Mouse (Mus musculus) layer of hippocampus, postnatal 36 days (tissue): ENCODE results near the gene Tent4a. TPM values are rescaled to one million over a fixed set of nuclear protein-coding genes. Genes with fewer than 3 reads are reported as not detected.

Experiments used
- DNase-seq, 2 experiments: peaks; one replicate each; pipeline ENCODE4 v3.0.0; 2022
- total RNA-seq, 2 experiments: library from RNA; stranded (reverse); gene quantifications; 2 replicates each; pipeline ENCODE4 v1.2.3; 2021

Gene Tent4a
- total RNA-seq, 2 experiments from 2014 or later: 47.0 to 49.1 TPM

DNA sequence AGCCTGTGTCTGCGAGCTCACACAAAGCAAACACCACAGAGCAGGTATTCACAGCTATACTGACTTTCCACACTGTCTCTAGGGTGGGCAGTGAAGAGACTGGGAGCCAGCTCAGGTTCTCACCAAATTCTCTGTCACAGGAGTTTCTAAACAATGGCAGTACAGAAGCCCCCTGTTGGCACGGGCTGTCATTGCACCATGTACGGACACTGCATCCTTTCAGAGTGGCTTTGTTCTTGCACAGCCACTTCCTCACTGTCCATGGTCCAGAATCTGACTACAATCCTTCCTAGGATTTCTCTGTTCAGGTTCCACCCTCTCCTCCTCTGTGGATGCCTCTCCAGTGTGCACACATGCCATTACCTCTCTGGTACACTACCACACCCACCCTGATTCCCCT lies 10.6 kb upstream of the Tent4a start:
- DNase-seq: no peak

DNA sequence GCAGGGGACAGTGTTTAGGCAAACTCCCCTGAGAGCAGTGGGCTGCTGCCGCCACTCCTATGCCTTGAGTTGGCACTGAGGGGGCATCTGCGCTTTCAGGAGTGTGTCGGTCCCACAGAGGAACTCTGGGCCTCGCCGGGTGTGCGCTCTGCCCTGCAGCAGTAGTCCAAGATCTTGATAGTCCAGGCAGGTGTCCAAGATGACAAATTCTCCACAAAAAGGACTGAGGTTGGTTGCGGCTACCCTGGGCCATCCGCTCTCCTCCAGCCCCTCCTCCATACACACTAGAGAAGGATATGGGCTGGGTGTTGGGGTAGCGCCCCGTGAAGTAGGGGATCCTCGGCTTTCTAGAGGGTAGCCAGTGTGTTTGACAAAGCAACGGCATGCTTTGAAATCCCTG lies 9.2 kb upstream of the Tent4a start:
- DNase-seq: no peak

DNA sequence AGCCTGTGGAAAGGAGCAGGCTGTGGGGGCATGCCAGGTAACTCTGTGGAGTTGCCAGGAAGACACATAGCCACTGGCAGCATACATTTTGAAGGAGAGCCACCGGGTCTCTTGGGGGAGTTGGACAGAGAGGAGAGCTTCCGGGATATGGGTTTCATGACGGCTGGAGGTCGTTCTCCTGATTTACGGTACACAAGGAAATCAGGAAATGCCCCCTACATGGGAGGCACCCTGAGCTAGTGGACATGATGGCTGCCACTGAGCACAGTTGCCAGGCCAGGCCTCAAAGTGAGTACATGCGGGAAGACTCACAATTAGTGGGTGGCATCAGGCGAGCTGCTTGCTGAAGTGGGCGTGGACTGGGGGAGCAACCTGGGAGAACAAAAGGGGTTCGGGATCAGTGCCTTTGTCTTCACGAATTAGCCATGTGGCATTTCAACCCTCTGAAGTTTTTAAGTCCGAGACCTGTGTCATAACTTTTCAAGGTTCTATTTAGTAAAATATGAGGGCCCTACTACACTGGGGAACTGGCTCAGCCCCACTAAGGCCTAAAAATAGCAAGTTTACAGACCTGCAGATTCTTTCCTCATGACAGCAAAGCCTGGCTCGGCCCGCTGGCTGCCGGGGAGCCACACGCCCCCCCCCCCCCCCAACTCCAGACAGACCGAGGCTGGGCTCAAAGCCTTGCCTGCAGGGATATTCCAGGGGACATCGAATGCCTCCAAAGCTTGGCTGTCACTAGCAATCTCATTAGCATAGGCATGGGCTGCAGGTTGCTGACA lies 8.3 kb upstream of the Tent4a start:
- DNase-seq: no peak

DNA sequence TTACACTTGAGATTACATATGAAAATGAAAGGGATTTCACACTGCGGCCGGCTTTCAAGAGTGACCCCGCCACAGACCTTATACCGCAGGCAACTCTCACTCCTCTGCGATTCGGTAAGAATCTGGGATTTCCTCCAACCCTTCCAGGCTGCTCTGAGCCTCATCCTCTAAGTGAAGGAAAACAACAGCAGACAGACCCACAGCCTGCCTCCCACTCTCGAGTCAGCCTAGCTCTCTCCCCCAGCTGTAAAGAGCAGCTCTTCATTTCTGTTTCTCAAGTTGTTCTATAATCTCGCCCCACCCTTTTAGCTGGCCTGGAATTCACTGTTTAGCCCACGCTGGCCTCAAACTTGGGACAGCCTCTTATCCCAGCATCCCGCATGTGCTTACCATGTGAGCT lies 7.4 kb upstream of the Tent4a start:
- DNase-seq: no peak

DNA sequence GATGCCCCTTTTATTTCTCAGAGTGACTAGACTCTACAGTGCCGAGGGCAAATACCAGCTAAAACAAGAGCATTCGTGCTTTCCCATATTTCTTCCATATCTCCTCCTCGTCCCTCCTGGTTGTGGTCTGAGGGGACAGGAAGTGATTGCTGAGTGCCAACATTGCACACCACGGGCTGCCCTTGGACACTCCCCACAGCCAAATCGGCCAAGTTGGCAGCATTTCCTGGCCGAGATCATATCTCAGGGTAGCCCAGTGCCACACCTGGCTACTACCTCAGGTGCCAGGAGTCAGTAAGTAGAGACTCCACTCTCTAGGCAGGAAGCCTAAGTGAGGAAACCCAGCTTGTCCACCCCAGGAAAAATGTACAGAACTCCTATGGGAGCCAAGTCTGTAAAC lies 6.8 kb upstream of the Tent4a start:
- DNase-seq: no peak

DNA sequence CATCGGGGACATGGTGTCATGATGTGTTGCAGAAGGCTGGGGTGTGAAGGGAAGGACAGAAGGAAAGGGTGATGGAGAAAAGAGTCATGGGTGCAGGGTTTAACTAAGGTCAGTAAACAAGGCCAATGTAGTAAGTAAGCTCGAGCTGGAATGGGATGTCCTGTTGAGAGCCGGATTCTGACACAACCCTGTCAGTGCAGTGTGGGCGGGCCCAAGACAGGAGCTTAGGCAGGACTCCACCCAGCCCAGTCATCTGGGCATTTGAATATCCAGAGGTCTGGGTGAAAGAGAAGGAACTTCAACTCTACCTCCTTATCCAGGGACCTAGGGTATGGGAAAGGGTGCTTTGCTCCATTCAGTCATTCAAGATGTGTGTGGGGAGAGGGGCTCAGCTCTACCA lies 3.9 kb upstream of the Tent4a start:
- DNase-seq: no peak

DNA sequence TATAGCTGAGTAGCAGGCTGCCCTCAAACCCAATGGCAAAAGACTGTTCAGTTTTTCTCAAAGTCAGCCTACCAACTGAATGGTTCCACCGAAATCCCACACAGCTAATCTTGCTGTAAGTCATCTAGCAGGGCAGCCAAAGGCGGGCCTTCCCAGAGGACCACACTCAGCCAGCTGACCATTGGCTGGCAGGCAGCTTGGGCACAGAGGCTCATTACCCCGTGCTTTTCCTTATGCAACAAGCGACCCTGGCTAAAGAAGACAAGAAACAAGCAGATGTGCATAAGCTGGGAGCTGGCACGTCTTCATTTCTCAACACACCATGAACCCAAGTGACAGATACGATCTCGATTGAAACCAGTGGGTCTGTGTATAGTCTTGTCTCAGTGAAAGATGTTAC lies 2.9 kb upstream of the Tent4a start:
- no peak for DNase-seq

DNA sequence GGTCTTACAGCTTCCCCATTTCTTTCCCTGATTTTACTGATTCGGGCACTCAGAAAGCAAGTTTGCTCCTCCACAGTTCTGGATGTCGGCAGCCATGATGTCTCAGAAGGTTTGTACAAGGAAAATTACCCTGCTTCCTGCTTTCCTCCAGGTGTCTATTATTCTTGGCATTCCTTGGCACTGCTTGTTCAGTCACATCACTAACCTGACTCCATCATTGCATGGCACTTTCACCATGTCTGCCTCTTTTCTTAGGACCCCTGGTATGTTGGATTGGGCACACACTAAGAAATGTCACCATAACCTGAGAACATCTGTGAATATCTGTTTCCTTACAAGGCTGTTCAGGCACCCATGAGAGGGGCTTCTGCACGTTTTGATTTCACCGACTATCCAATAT lies 1.6 kb upstream of the Tent4a start:
- no peak for DNase-seq

DNA sequence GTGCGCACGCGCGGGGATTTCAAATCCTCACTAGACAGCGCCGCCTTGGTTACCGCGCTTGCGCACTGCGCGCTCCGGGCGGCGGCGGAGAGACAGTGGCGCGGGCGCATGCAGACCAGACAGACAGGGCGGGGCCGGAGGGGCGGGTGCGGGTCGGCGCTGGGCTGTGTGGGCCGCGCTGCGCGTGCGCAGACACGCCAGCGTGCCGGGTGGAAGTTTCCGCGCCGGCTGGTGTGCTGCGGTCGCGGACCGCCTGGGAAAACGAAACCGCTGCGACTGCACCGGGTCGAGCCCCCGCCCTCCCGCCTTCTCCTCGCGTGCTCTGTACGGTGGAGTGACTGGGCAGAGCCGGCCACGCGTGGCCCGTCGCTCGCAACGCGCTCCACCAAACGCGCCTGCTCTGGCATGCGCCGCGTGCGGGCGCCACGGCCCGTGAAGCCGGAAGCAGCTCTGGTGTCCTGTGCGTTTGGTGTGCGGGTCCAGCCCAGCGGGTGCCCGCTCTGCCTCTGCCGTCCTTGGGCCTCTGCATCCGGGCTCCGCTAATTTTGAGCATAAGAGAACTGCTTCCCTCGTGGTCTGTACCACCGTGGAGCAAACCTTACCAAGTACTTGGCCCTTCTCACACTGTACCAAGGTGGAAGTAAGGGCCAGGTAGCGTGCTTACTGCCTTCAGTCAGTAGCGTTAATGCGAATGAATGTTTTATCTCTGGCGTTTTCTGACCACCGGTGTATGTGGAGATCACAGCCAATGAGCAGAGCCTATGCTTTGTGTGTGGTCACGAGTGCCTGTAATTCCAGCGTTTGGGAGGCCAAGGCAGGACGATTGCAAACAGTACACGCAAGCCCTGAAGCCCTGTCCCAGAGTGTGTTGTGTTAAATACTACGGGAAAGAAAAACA lies 486 bp upstream of the Tent4a start:
- peak; percentile 96 to 97 for DNase-seq

DNA sequence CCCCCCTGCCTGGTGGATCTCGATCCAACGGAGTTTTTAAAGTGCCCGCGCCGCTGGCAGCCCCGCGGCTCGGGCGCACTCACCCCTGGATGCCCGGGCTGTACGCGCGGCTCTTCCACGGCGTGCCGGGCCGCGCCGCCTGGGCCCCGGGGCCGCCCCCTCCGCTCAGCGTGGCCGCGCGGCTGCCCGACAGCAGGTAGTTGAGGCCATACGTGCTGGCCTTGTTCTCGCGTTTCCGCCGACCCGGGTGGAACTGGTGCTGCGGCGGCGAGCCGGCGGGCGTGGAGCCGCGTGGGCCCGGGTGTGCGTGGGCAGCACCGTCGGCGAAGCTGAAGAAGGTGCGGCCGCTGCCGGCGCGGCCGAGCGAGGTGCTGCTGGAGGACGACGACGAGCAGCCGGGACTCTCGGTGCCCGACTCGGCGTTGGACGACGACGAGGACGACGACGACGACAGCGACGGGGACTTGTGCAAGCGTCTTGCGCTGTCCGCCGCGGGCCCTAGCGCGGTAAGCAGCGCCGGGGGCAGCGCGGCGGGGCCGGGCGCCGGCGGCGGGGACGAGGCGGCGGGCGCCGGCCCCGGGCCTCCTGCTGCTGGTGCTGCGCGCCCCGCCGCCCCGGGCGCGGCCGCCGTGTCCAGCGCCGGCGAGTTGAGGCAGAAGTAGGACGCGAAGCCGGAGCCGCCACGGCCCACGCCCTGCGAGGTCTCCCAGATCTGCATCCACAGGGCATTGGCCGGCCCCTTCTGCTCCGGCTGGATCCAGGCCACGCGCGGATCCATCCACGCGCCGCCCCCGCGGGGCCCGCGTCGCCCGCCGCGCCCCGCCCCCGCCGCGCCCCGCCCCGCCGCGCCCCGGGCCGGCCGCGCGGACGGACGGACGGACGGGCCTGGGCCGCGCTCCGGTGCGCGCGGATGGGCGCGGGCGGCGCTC lies 748 bp downstream of the Tent4a start, which contains the start of gene Nsun2:
Gene Nsun2 (plus strand): TSS at position 342 of the 929 bp plus-strand sequence.
- peak; percentile 52 to 56 for DNase-seq

DNA sequence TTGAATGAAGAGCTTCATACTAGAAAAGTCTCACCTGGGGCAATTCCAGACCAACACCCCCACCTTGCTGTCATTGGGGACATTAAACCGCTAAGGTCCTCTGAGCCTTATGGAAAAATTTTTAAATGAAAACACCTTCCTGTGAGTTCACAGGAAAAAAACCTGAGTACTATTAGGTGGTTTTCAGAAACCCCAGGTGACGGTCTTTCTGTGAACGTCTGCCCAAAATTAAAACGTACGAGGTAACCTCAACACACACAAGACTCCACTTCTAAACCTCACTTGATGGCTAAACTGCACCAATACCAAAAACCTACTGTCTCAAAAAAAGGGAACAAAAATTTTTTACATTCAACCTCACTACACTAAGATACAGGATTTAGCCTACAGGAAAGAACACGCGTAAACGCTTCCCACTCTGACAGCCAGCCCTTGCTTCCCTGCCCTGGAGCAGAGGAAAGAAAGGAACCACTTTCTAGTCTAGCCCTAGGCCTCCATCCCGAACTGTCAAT lies 1.5 kb downstream of the Tent4a start:
- no peak for DNase-seq

DNA sequence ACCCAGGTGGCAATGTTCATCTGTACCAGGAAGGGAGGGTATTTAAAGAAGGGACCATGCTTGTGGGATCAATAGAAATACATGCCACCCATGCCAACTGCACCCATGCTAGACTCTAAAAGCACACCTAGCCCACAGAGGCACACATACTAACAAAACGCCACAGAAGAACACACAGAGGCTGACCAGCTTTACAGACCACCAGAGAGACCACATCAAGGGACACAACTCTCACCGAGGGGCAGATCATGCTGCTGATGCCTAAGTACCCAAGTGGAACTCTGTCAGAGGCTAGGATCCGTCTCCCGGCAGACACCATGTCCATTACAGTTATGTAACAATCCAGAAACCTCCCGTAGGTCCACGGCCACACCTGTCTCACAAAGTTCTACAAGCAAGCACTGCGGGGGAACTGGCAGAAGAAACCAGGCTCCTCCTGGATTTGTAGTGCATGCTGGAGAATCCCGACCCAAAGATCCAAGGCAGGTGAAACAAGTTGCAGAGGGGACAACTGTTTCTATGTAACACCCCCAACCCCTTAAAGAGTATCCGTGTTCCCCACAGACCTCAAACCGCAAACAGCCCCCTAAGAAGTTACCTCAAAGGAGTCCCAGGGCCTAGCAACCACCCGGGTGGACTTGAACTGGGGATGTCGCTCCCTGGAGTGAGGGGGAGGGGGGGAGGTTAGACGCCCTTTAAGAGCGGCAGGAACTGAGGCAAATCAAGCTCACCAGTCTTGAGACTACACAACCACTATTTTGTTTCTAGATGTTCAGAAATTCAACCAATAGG lies 2.1 kb downstream of the Tent4a start:
- DNase-seq: no peak

DNA sequence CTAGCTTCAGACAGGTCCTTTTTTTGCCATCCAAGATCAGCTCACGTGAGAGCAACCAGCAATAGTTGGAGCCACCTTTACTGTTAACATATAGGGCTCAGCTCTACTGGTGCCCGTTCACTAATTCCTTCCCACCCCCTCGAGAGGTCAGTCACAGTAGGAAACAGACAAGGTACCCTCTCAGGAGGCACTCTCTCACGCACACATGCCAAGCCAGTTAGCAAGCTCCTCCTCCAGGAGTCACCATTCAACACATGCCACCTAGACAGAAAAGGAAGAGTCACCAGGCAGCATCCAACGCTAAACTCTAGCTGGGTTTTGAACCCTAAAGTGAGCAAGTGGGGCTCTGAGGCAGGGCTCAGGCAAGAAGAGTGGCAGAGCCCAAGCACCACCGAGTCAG lies 3.0 kb downstream of the Tent4a start:
- DNase-seq: no peak

DNA sequence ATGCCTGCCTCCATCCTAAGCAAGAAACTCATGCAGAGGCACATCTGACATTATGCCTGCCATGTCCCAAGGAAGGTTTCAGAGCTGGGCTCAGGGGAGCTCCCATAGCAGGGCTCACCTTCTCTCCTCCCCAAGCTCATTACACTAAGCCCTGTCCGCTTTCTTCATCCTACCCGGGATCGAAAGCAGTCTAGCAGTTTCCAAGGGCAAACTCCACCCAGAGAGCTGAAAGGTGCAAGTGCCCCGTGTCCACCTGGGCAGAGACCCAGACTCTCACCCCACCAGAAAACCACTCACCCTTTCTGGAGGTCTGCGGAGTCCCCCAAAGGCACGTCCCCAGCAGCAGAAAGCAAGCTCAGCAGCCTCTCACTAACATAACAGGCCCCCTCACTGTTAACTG lies 3.5 kb downstream of the Tent4a start:
- DNase-seq: no peak

DNA sequence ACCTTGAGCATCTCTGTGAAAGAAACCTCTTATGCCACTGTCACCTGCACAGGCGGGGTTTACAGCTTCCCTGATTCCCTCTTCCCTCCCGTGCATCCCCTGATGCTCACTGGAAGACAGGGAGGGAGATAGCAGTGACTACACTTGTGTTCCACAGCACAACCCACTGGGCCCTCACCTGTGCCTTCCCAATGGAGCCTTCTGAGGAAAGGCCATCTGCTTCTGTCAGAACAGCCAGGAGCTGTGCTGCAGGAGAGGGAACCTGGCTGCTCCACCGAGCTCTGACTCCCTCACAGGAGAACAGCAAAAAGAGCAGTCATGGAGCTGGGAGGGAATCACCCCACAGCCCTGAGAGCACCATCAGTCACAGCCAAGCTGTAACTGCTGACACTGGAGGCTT lies 4.3 kb downstream of the Tent4a start:
- DNase-seq: no peak

DNA sequence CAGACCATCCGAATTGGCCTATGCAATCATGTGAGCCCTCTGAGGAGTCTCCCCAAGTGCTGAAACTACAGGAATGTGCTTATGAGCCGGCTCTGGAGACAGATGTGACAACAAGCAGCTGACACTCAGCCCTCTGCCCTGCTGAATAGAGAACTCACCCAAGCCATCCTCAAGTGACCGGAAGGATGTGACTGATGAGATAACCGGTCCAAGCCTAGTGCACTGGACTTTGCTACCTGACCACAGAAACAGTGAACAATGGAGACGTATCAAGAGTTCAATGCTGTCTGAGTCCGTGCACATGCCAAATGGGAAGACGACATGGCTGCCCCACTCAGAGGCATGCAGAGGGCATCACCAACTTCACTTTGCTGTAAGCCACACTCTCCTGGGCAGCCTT lies 5.9 kb downstream of the Tent4a start:
- no peak for DNase-seq

DNA sequence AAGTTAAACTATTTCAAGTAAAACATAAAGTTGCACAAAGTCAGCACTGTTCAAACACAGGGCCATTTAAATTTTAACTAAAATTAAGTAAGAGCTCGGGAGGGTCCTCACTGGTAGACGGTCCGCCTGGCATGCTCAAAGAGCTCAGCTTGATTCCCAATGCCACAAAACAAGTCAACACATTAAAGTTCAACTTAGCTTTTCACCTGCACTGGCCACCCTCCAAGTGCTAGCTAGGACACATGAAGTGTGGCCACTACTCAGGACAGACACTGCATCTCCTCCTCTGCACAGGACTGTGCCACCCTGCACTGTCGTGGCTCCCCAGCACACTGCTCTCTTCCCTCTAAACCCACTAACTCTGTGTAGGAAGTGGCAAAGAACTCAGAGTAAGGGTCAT lies 8.6 kb downstream of the Tent4a start:
- no peak for DNase-seq

DNA sequence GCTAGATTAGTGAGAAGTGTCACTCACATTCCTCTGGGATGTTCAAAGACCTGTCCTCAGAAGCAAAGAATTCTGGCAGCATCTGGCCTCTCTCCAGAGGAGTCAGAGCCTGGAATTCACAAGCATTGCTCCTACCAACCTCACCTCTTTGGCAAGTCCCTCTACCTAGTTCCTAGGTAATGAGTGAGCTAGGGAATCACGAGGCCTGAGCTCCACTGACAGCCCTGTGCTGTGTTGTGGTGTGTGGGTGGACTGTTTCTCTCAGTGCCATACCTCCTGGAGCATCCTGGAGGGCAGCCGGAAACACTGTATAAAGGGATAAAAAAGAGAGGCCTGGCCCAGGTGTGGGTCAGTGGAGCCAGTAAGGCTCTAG lies 10.3 kb downstream of the Tent4a start:
- no peak for DNase-seq

DNA sequence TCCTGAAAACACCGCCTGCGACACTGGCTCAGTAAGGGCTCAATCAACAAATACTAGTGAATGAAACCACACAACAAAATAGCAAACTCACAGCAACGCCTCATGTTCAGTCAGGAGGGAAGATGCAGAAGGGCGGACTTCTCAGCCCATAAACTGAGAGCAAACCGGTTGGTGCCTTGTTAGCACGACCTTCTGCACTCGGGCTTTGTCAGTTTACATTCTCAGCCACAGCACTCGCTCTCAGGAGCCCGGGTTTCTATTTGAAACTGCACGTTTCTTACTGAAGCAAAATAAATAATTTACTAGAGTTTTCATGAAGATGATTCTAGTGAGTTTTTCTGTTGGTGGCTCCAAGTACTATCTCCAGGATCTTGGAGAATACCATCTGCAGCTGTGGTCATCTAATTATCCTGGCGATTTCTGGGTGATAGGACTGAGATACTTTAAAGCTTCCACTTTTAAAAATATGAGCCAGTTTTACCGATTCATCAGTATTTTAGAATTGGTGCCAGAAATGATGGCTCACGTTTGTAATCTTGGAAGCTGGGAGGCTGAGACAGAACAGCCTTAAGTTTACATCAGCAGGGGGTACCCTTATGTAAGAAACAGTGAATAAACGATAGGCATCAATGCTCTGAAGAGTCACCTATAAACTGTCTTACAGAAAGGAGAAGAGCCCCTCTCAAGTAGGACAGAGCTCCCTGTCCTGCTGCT lies 10.8 kb downstream of the Tent4a start:
- no peak for DNase-seq

DNA sequence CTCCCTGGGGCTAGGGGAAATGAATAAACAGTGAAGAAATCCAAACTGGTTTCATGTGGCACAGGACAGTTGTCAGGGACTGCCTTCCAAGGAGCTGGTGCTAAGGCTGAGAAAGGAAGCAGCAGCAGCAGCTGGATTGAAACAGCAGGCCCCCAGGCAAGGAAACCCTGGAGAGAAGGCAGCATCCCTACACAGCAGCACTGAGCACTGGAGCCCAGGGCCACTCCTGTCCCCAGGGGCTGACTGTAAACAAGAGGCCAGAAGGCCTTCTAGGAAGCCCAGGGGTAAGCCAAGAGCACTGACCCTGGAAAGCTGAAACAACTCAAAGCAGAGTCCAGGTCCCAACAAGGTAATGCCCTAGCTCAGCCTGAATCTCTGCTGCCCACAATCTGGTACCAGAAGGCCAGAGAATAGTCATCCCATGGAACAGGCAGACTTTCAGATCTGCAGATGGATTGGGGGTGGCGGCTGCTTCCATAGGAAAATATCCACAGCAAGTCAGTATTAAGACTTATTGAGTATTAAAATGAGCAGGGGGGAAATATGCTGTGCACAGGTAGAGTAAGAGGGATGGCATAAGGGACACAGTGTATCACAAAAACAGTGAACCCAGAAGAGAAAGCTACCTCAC lies 12.1 kb downstream of the Tent4a start:
- DNase-seq: no peak
